Mouse (Mus musculus) WW6 (cell line): Measurements from ENCODE around the gene Atp5b.
"Not testable (repeated sequence)": the region's sequence is repeated elsewhere in the genome, so short reads cannot be mapped to it uniquely, and the experiment has no call there.

Experiments
- DNase-seq: peaks from one replicate; pipeline ENCODE4 v3.0.0-alpha.2; 2013; ENCODE audit warnings: low read depth, low spot score

The Atp5b gene

DNA sequence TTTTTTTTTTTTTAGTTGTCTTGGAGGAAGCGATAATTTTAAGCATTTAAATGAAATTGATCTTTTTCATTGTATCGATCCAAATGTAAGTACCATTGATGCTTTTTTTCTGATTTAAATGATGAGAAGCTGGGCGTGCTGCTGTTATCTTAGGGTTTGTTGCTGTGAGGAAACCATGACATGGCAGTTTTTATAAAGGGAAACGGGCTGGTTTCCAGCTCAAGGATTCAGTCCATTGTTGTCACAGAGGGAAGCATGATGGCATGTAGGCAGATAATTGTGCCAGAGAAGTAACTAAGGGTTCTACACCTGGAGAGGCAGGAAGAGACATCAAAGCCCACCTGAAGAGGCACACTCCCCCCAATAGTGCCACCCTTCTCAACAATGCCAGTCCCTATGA is 13.9 kb upstream of the Atp5b start:
- no peak for DNase-seq

DNA sequence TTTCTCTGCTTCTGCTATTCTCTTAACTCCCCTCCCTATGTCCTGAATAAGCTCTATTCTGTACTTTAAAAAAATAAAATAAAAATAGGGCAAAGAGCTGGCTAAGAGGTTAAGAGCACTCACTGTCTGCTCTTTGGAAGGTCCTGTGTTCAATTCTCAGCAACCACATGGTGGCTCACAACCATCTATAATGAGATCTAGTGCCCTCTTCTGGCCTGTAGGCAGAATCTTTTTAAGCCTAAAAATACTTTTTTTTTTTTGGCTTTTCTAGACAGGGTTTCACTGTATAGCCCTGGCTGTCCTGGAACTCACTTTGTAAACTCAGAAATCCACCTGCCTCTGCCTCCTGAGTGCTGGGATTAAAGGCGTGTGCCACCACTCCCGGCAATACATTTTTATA is 12.6 kb upstream of the Atp5b start:
- not testable (repeated sequence) for DNase-seq

- DNase-seq = not testable (repeated sequence)
Observed at GRCm38 (mm10) chr10:128078269-128078668, 4.8 kb upstream of the Atp5b start.

- no peak for DNase-seq
Observed at GRCm38 (mm10) chr10:128080496-128080895, 2.6 kb upstream of the Atp5b start.

DNA sequence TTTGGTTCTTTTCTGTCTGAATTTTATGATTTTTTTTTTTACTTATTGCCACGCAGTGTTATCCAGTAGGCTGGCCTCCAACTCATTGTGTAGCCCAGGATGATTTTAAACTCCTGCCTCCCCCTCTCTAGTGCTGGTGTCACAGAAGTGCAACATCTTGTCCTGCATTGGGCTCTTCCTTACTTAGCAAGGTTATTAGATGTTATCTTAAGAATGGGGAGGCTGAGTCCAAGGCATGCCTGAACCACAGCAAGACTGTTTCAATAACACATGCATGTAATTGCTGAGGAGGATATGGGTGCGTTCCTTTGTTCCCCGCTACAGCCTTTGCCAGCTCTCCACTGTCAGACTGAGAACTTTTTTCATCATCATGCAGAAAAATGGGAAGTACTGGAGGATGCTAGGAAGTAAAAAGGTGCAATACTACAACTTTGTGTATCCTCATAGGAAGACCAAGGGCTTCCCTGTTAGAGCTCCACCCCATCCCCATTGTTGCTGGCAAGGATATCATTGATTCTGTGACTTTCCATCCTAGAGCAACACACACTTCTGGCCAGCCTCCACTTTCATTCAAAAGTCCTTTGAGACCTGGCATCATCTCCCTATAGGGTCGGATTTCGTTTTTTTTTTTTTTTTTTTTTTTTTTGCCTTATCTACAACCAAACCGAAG is 1.1 kb upstream of the Atp5b start:
- DNase-seq = no peak

DNA sequence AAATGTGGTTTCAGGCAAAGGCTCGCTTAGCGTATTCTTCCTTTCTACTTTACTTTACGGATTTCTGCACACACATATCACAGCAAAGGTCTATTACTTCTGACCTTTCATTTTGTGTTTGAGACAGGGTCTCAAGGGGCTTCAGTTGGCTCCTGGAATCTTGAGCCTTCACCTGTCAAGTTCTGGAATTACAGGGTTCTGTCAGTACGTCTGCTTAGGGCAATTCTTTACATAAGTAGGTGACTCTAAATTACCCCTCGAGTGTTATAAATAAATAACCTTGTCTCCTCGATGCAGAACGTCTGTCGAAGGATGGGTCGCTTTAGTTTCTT is 630 bp upstream of the Atp5b start:
- DNase-seq = no peak

- no peak for DNase-seq
Observed at GRCm38 (mm10) chr10:128083688-128084087, 615 bp downstream of the Atp5b start.

GRCm38 (mm10) chr10:128084160-128084559 is 1.1 kb downstream of the Atp5b start:
- DNase-seq = no peak

GRCm38 (mm10) chr10:128086391-128086790 is 3.3 kb downstream of the Atp5b start:
- DNase-seq = no peak

- DNase-seq = not testable (repeated sequence)
Observed at GRCm38 (mm10) chr10:128087216-128087615, 4.1 kb downstream of the Atp5b start.

GRCm38 (mm10) chr10:128088181-128088580 is 5.1 kb downstream of the Atp5b start:
- no peak for DNase-seq

- DNase-seq = no peak
Observed at GRCm38 (mm10) chr10:128089842-128090241, 6.8 kb downstream of the Atp5b start.

DNA sequence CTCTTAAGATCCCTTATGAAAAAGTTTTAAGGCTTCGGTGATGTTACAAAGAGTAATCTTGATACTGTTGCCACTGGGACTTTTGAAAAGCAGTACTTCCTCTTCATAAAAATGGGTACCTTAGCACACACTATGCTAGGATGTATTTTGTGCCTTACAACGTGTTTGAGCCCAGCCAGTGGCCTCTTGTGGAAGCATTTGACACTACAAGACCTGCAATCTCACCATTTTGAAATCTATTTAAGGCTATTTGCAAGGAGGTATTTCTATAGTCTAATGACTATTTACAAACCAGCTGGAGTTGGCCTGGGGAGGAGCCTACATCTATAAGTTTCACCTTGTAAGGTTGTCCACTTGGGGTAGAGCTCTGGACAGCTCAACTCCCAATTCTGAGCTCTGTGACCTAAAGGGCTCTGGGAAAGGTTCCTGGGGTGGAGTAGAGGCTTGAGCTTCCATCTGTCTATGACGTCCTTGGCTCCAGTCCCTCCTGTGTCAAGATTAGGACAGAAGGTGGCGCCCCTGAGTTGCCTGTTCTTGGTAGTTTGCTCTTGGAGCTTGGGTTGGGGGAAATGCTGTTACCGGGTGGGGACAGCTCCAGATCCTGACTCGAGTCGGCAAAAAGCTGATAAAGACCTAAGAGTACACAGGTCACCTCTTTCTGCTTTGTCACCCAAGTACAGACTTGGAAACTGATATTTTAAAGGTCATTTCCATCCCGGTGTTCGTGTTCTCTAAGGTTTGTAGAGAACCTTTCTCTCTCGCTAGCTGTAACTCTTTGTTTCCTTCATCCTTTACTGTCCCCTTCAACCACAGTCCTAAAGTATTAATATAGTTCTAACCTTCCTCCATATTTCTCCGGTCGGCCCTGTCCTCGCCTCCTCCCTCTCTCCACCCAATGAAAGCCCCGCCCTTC is 7.8 kb downstream of the Atp5b start:
- DNase-seq = peak; percentile 76

DNA sequence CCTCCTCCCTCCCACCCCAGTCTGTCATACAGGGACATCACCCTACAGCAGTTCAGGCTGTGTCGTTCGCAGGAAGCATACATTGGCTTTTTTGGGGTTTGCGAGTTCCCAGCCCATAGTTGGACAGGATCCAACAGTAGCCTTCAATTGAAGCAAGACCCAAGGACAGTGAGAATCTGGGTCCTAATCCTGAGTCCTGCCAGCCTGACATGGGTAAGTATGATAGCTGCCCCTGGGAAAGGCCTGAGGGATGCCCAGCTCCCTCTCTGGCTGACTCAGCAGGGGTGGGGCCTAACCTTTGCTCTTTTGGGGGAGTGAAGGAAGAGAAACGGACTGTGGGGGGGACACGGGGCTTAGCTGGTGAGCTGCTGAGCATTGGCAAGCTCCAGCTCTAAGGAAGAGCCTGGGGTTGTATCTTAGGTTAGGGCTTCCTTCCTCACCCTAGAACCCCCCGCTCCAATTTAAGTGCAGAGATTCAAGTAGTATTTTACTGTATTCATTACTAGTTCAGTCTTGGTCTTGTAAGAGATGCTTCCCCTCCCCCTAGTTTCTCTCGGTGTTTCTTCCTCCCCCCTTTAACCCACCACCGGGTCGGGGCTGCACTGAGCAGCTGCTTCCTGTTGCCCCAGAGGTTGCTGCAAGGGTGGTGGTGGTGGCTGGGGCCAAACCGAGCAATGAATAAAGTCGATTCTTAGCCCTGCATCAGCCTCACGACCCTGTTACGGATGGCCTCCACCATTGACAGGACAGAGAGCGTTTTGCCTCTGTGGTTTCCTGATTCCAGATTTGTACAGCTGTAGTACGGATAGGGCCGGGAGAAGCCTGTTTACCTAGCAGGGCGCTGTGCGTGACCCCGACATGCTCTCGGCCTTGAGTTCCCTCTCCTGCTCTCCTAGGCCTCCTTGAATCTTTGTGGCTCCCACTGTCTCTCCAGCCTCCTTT is 8.8 kb downstream of the Atp5b start, which contains the start of gene Baz2a:
Gene Baz2a, plus strand, starts transcription at position 14 of the 942 bp plus-strand sequence.
- DNase-seq = no peak

DNA sequence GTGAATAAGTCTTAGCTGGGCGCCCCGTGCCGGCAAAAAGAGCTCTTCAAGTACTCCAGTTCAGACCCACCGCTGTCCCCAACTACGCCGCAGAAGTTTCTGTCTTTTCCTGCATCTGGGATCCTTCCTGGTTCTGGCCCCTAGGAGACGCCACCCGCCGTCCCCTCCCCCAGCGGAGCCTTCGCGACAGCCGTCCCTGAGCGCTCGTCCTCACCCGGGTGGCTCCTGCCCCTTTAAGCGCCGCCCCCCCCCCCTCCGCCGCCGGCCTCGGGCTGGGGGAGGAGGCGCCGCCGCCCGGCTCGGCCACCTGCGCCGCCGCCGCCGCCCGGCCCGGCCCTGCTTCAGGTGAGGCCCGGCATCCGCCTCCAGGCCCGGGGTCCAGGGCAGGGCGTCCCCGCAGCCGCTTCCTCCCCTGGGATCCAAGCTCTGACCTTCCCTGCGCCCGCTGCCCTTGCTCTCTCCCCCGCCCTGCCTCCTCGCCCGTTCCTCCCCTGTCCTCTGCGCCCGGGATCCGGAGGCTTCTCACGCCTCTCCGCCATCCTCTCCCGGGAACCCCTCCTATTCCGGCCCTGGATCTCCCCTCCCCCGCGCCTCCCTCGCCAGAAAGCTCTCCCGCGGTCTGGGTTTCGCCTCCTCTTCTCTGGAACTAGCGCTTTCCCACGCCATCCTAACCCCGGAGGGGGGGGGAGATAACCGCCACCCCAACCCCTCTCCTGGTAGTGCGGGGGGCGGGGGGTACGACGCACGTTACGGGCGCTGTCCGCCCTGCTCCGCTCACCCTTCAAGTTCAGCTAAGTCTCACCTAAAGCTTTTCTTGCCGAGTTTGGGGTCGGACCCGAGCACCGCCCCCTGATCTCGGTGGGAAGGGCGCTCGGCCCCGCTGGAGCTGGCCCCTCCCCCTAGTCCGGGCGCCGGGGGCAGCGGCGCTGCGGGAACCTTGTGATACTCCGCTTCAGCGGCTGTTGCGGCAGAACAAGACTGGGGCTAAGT is 9.7 kb downstream of the Atp5b start:
- peak; percentile 66 for DNase-seq

- DNase-seq = no peak
Observed at GRCm38 (mm10) chr10:128093496-128094294, 10.6 kb downstream of the Atp5b start.

- DNase-seq = peak; percentile 86
Observed at GRCm38 (mm10) chr10:128094340-128094968, 11.4 kb downstream of the Atp5b start.

- no peak for DNase-seq
Observed at GRCm38 (mm10) chr10:128095003-128095636, 12.0 kb downstream of the Atp5b start.

DNA sequence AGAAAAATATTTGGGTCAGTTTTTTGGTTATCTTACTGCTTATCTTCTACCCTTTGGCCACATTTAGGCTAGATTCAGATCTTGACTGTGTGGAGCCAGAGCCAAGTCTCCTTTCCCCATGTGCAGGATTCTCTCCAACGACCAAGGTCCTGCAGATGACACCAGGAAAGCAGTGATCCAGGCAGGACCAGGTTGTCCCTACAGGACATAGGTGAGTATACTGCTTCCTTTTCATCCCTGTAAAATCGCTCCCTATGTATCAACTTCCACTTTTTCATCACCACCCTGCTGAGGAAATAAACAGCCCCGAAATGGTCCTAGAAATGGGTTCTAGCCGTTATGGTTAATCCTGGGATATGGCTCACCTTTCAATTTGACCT is 13.2 kb downstream of the Atp5b start:
- no peak for DNase-seq
